Mouse (Mus musculus): ENCODE measurements at regions not wholly inside any gene's neighbourhood (a gene's known extent, or its start where the extent isn't known, plus 50 kb on each side); places are given as distances from the start of the nearest gene placed in this dataset.

DNA sequence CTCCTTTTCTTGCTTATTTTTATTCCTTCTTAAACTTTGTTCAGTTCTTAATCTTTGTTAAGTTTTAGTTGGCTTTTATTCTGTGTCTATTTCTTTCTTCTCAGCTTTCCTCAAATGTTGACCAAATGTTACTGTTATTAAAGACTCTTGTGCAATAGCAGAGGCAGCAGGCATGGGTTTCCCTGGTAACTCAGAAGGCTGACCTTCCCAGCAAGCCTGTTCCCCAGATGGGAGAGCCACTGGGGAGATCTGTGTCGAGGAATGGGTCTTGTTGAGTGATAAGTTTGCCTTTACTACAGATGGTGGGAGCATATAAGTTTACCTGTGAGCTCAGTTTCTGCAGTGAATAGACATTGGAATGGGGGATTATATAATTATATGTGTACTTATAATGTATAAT lies 237.2 kb downstream of the Plpp3 start:
- DNase-seq: no peak

DNA sequence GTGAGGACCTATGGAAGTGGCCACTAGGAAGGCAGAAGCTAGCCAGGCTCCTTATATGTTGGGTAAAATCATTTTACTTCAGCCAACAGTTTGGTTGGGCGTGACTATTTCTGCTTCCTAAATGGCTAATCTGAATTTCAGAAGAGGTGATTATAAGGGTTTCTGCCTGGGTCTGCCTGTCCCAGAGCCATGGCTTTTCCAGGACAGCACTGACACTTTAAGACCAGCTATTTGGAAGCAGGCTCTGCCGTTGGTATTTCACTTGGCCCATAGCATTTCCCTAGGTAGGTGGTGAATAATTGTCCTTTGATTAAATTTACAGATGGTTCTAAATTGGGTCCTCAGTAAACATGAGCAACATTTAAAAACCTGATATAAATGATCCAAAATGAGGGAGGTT lies 240.3 kb downstream of the Plpp3 start:
- no peak for DNase-seq

DNA sequence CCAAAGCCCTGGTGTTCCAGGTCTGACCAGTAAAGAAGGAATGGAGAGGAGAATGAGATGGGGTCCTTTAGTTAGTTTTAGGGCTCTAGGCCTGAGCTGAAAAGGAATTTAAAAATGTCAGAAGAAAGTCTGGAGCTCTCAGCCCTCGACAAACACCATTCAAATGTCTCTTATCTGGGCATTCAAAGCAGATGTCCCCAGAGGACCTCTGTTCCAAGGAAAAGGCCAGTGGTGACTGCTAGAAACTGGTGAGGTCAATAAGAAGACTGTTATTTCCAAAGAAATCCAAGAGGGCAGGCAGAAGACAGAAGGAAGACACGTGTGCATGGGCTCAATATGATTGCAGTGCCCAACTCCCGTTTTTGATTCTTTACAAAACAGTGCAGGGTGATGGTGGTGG lies 244.9 kb downstream of the Plpp3 start:
- no peak for DNase-seq

DNA sequence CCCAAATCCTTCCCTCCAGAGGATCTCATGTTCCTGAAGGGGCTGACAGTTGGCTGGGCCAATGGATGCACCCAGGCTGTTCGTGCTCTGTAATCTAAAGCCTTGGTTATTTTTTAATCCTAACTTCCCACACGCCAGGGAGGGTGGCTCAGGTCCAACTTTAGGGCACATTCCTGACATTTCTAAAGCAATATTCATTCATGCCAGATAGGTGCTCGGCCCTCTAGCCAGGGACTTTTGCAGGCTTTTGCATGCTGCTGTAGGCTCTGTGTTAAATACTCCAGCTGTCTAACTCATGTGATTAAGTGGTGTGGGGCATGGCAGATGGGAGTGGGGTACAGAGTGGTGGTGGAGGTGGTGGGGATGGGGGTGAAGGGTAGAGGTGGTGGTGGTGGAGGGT lies 246.0 kb downstream of the Plpp3 start:
- no peak for DNase-seq

DNA sequence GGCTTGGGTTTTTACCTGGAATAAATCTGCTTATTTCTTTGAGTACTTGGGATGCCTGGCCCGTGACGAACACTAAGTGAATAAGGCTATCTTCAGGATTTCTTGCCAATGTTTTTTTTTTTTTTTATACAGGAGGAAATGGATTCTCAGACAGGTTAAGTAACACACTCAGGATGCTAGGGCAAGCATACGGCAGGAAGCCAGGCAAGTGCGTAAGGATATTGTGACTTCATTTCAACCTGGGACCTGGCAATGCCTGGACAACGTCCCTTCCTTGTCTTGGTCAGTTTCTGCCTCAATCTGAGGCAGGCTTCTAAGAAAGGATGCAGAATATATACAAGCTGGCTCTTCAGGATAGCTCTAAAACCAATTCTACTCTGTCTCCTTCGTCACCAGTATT lies 246.5 kb downstream of the Plpp3 start:
- no peak for DNase-seq

DNA sequence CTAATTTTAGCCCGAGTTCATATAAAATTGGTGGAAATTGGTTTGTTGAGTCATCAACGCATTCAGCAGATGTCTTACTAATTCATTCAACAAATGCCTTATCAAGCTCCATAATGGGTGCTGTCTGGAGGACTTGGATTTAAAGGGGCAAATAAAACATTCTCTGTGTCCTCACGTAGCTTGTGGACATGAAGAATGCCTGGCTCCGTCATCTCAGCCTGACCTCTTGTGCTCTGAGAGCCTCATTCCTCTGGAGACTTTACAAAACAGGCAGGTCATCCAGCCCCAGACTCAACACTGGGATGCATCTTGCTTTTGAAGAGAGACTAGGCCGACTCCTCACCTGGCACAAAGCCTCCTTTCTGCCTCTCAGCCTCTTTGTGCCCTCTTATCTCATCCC lies 248.6 kb downstream of the Plpp3 start:
- no peak for DNase-seq

DNA sequence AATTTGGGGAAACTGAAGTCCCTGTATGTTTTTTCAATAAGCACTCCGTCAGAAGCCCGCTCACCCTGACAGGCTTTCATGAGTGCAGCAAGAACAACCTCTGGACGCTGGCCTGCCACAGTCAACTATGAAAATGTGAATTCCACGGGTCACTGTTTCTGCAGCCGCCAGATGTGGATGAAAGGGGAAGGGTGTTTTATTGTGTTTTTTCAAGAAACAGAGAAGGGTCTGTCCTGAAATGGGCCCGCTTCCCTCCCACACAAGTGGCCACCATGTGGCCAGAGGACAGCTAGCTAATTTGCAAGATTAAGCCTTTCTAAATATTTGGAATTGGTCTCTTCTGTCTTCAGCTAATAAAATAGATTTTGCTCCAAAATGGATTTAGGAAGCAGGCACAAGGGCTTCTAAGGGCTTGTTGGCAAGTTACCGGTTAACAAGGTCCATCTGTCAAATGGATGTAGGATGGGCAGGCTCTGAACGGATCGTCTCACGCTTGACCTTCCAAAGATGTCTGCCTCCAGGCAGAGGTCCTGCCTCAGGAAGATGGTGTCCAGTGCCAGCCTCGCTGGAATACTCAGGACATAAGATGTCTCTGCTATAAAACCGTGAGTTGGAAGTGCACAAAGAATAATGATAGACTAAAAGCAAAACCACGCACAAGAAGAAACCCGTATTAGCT lies 249.8 kb downstream of the Plpp3 start:
- peak; percentile 15 to 22 for DNase-seq

DNA sequence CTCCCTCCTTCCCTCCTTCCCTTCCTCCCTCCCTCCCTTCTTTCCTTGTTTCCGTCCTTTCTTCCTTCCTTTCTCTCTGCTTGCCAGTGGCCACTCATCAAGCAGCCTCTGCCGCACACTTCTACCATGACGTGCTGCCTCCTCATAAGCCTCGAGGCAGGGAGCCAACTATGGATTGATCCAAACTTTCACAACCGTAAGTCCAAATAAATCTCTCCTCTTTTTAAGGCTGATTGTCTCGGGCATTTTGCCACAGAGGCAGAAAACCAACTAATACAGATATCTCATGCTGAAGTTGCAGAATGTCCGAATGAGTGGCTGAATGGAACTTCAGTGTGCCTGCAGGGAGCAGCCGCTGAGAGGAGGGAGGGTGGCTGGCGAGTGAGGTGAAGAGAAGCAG lies 251.7 kb downstream of the Plpp3 start:
- DNase-seq: peak in 1 of 2 experiments; percentile 6

DNA sequence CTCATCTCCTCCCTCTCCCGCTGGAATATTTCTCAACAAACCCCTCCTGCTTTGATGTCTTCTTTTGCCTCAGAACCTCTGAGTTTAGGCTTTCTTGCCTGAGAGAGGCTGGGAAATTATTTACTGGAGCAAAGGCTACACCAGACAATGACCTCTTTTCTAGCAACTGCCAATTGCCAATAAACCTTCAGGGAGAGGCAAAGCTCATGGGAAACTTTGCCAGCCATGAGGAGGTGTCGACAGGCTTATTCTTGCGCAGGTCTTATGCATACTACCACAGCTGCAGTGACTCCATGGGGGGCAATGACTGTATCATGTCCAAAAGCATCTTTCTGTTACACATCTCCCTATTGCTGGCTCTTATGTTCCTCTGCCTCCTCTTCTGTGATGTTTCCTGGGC lies 260.0 kb downstream of the Plpp3 start:
- DNase-seq: no peak

DNA sequence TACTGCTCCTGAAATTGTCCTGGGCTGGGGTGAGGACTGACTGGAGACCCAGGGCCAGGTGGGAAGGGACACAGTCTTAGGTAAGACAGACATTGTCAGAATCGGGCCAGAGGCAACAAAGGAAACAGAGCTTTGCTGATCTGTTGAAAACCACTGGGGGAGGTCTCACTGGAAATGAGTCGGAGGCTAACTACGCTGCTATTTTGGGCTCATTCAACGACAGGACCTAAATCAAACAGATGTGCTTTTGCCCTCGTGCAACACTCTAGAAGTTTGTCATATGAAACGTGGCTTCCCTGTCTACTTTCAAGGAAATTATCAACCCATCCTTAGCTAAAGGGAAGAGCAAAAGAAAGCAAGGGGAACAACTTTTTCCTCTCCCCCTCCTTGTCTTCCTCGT lies 265.3 kb downstream of the Plpp3 start:
- DNase-seq: no peak

DNA sequence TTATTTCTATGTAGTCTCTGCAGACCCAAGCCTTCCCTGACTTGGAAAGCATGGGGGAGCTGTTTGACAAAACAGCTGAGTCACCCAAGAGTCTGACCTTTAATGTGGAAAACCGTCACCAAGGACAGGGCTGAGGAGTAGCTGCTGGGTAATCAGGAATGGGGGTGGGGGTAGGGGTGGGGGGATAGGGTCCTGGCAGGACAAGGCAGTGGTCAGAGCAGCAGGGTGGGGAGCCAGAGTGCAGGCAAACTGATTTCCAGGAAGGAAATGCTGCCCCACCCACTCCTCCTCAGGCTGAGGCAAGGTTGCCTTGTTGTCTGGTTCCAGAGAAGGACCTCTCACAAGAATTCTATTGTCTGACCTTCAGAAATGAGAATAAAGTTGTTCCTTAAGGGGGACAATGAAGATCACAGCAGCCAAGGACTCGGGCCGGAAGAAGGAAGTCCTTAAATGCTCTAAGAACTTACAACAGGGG lies 266.6 kb downstream of the Plpp3 start:
- no peak for DNase-seq

DNA sequence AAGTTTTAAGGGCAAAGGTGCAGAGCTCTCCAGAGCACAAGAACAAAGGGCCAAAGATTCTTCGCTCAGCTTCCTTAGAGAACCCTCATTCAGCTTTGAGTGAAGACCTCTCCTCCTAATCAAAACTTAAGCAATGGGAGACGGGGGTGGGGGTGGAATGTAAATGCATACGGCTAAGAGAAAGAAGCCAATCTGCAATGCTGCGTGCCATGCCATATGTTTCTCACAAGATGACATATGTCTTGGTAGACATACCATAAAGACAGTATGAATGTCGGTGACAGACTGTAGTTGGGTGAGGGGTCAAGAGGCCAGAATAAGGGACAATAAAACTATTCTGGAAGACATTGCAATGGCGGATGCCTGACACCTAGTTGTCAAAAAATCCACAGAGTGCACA lies 267.9 kb downstream of the Plpp3 start:
- no peak for DNase-seq

DNA sequence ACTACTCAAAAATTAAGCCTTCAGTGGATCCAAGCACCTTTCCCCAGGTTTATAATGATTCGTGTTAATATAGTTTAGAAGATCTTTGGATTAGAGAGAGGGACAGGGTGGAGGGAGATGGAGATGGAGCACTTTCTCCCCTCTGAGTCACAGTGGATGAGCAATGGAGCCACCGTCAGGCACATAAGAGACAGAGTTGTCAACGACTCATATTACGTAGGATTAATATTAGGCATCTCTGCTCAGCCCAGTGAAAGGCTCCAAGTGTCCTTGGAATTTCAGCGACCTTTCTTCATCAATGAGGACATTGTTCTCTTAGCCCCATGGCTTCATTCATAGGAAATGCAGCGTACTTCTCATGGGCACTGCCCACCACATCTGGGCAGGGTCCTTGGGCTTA lies 270.4 kb downstream of the Plpp3 start:
- DNase-seq: no peak

DNA sequence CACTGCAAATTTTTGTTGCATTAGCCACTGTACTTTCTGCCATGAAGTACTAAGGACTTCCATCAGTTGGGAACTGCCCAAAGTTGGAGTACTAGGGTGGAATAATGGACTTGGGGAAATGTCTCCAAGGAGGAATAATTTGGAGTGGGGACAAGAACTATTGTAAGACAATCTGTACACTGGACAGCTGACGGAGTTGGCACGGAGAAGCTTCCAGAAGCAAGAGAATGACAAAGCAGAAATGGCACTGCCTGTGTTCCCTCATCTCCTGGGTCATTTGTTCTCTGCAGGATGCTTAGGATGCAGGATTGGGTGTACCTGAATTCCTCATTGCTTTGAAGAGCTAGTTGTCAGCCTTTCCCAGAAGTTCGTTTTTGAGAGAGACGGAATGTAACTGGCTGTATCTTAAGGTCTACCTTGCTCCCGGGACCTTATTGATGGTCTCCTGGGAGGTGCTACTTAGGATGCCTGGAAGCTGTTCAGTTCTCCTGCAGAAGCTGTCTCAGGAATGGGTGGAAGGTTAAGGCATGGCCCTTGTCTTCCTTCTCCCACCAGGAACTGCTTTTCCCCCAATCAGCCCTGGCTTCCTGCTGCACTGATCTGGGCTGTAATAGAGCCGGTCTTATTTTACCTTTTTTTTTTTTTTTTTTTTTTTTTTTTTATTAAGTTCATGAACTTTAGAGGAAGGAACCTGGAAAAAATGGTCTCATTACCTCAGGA lies 272.4 kb downstream of the Plpp3 start:
- no peak for DNase-seq

DNA sequence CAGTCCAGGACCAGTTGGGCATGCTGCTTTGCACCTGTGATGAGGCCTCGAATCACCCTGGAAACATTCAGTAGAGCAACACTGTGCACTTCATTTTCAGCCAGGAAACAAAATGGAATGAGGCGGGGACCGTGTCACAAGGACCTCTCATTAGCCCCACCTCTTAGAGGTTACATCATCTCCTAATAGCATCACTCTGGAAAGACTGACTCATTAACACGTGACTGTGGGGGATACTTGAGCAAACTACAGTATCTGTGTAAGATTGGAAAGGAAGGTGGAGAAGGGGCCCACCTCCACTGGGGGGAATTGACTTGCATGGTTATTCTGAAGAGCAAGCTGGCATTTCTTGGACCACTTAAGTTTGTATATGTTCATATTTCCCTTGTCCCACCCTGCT lies 275.3 kb downstream of the Plpp3 start:
- no peak for DNase-seq

DNA sequence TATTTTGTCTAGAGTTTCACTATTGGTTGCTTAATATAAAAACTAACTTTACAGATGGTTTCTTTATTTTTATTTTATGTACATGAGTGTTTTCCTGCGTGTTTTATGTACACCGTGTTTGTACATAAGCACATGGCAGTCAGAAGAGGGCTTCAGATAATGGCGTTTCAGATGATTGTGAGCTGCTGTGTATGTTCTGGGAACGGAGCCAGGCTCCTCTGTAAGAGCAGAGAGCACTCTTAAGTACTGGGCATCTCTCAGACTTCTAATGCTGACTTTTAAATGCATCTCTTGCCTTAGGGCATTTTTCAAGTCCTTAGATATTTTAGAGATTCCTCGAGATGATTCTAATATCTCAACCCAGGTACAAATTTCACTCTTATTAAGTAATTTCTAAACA lies 280.0 kb downstream of the Plpp3 start:
- peak in 1 of 2 experiments; percentile 21 for DNase-seq

DNA sequence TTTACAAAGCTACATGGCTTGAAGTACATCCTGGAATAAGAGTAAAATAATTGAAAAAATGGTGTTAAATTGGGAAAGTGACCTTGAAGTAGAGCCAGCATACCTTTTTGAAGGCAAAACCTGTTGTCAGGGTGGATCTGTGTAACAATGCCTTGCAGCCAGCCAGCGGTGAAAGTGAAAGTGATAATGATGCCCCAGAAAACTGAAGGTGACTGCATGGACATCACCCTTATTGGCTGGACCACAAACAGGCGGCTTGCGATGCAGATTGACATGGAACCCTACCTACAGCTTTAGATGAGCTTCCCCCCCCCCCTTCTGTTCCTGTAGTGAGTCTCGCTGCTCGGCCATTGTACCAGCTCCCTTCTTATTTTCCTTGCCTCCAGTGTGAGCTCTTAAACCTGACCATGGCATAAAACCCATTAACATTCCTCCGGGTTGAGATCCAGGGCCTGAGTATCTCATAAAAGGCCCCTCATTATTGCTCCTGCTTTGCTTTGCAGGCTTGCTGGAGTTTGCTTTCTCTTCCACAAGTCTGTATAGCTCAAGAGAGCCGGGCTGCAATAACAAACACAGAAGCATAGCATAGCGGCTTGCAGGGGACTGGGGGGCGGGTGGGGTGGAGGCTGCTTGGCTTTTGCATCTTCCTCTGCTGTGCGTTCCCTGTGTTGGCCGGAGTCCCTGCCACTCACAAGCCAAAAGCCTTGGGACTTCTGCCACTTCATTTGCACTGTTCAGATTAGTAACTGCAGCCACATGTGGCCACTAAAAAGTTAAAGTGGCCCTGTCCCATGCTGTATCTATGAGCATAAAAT lies 292.1 kb downstream of the Plpp3 start:
- DNase-seq: peak; percentile 76 to 87

DNA sequence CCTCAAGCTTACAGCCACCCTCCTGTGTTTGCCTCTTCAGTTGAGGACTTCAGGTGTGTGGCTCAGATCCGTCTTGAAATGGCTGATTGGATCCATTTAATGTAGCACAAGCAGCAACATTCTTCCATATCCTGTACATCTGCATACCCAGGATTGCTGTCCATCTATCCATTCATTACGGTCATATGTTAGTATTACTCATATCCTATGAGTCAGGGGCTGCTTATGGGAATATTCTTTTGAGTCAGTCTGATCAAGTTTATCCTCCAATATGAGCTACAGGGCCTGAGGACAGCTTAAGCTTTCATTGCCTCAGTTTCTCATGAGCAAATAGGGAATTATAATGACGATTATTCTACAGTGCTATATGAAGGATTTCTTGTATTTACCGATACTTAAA lies 293.7 kb downstream of the Plpp3 start:
- DNase-seq: no peak

DNA sequence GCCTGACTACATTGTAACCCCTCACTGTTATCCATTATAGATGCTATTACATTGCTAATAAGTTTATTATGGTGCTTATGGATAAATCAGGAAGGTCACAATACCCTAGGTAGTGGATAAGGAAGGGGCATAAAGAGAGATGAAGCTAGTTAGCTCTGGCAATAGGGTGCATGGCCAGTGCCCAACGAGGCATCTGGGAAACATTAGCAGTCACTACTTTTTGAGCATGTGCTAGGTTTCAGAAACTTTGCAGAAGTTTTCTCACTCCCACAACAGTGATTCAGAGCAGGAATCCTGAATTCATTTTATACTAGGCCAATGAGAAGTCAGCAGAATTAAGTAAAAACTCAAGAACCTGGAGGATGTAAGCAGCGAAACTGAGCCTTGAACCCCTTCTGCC lies 294.7 kb downstream of the Plpp3 start:
- no peak for DNase-seq

DNA sequence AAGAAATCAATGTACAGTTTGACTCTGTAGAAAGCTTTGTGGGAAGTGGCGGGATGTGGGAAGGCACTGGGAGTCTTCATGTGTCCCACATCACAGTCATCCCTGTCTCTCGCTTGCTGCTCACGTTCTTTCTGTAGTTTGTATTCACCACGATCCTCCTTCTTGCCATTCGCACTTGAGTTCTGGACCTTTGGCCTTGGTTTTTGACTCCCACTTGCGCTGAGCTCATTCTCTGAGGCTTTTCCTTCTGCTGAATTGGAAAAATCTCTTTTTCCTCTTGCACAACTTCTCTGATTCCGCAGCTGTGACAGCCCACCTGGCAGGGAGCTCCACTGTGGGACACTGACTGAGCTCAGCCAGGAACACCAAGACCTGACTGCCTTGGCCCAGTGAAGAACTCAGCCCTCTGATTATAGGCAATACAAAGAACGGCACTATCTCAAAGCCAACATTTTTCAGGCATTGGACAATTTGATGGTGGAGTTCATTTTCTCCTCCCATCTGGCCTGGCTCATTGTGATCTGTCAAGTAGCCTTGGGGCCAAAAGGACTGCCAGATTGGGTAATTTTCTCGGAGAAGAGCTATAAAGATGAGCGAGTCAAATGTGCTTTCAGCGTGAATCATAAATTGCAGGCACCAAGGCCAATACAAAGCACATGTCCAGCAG lies 299.9 kb downstream of the Plpp3 start:
- DNase-seq: peak; percentile 60 to 68

DNA sequence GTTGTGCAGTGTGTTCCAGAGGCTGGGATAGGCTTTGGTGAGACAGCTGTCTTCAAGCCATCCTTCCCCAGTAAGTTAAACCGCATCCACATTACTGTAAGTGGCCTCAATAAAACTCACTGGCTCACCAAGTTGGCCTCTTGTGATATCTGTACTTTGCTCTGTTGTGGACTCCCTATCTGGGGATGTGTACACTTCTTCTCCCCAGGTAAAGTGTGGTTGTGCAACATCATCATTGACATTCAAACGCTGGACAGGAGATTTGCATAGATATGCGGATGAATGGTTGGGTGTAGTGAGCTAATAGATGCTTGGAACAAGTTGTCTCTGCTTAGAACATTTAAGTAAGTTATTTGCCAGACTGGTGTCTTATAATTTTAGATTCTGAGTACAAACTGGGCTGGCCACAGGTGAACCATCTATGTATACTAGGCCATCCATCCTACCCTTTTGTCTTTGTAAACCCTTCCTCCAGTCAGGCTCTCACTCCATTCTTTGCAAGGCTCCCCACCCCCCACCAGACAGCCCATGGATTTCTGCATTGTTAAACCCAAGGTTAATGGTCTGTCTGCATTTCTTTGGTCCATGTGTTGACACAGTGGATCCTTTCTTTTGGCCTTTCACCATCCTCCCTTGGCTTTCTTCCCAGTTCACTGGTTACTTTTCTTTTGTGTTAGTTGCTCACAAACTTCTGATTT lies 303.0 kb downstream of the Plpp3 start:
- DNase-seq: no peak

DNA sequence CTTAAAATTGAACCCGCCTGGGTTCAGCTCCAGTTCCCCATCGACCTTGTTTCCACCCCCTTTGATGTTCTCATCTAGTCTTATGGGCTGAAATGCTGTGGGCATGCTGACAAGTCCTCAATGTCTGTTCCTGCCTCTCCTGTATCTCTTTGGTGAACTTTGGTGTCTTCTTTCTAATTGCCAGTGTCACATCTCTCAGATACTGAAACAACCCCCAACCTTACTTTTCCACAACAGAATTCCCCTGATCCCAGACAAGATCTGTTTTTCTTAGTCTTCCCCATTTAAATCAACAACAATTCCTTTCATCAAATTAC lies 303.5 kb downstream of the Plpp3 start:
- DNase-seq: no peak

DNA sequence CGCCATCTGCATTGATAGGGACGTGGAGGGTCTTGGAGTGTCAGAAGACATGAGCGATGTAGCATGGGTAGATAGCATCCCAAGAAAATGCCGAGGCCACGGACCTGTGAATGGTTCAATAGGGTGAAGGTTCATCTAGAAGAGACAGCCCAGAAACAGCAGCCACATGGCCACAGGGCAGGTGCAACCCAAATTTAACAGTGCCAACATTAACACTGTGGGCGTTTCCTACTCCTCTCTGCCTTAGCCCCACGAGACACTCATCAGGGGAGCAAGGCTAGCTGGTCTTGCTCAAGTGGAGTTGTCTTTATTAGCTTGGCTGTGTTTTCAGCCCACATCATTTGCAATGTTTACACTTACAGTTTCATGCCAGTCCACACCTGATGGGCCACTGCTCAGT lies 310.7 kb downstream of the Plpp3 start:
- no peak for DNase-seq

Data from cerebellum, postnatal 10 days (tissue).